In the genomic region with DNA sequence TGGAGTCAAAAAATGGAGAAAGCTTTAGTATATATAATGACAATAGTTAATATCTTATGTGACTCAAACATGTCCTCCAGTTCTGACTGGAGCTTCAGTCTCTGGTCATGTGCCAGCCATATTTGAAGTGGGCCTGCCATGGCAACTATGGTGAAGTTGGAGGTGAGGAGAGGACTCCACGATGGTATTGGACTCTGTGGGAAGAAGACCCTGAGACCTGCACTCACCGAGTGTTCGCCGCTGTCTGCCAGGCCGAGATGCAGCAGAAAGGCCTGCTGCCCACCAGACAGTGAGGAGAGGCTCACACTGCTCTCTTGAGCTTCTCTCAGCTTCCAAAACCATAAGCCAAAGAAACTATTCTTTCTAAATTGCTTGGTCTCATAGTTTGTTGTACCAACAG, we compare ENCODE assay signal across 27 mouse cellular contexts. TPM values are rescaled to one million over a fixed set of nuclear protein-coding genes. Genes with fewer than 3 reads are reported as not detected.
"Had no signal": no experiment of that assay in that cellular context is flagged by ENCODE, and none has a peak within 500 bp of the region (broad histone marks: within the 10 kb centered on the region; RNA-seq: fewer than 3 reads in every experiment).

No protein-coding gene starts in this region.

- ATAC-seq: hindbrain, embryonic 16.5 days; inflammation-experienced regulatory T-cells, adult 6 months; intestine, embryonic 16.5 days; liver, embryonic 12.5 days had no signal

- H3K4me2 ChIP-seq: heart, embryonic 12.5 days; hindbrain, embryonic 12.5 days; hindbrain, embryonic 14.5 days; limb, embryonic 12.5 days; liver, embryonic 12.5 days had no signal

- H3K4me3 ChIP-seq: gastrocnemius, adult 2 months; heart, adult 2 months; heart, embryonic 12.5 days; hindbrain, embryonic 10.5 days; hindbrain, embryonic 12.5 days; layer of hippocampus, adult 2 months; left cerebral cortex, adult 2 months; limb, embryonic 10.5 days; limb, embryonic 12.5 days; liver, embryonic 12.5 days had no signal

- H3K9ac ChIP-seq: heart, embryonic 12.5 days; hindbrain, embryonic 12.5 days; hindbrain, embryonic 14.5 days; limb, embryonic 12.5 days; liver, embryonic 12.5 days; liver, embryonic 14.5 days had no signal

- DNase-seq: gastrocnemius, adult 2 months; gastrocnemius, postnatal 10 days; gastrocnemius, postnatal 25 days; heart, adult 2 months; heart, postnatal 10 days; heart, postnatal 4 days; kidney, adult 18-20 months; kidney, adult 8-10 months; kidney, postnatal 10 days; kidney, postnatal 25 days; kidney, postnatal 4 days had no signal

- H3K27ac ChIP-seq: gastrocnemius, adult 2 months; heart, adult 2 months; hindbrain, embryonic 10.5 days; hindbrain, embryonic 12.5 days; hindbrain, embryonic 14.5 days; layer of hippocampus, adult 2 months; left cerebral cortex, adult 2 months; limb, embryonic 10.5 days; limb, embryonic 12.5 days; liver, embryonic 12.5 days; liver, embryonic 14.5 days had no signal

- H3K36me3 ChIP-seq: heart, embryonic 12.5 days; hindbrain, embryonic 10.5 days; hindbrain, embryonic 12.5 days; limb, embryonic 10.5 days; limb, embryonic 12.5 days; liver, embryonic 12.5 days had no signal

- H3K4me1 ChIP-seq: limb, embryonic 12.5 days had no signal

- H3K9me3 ChIP-seq: heart, embryonic 12.5 days; hindbrain, embryonic 10.5 days; hindbrain, embryonic 12.5 days; limb, embryonic 10.5 days; limb, embryonic 12.5 days; liver, embryonic 12.5 days had no signal

RNA-seq across cellular contexts. Expression of a gene that starts 59.5 kb away (rescaled TPM):
- total RNA-seq: granulocyte monocyte progenitor cell, adult 5-6 weeks; heart, postnatal 4 days had no signal
- polyA plus RNA-seq: hindbrain, embryonic 10.5 days; kidney, embryonic 14.5 days; limb, embryonic 10.5 days; limb, embryonic 12.5 days; liver, adult 2 months had no signal
